Mouse (Mus musculus) CD8-positive naive resting alpha-beta T cell, adult 57 days (primary cell): ENCODE results near the gene Gm5538. TPM values are rescaled to one million over a fixed set of nuclear protein-coding genes. Genes with fewer than 3 reads are reported as not detected.

Source experiments
- total RNA-seq: library from RNA; stranded (reverse); gene quantifications from one replicate; pipeline ENCODE4 v1.2.4, GENCODE M21; 2023

Gm5538 gene
- total RNA-seq = 1.3 TPM

DNA sequence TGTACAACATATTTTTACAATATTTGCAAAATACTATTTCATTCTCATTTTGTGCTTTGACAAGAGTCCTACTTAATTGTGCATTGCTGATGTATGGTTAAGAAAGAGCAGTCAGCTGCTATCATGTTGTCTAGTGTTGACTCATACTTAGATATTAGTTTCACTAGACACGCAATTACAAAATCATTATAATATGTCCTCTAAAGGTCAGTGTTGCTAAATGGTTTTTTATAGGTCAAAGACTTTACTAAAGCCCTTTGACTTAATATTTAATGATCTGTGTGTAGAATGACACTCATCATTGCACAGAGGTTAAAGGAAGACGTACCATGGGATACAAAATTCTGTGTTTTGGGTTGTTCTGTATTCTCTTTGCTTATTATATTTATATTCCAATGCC is at the start of gene Gm5538:
Gm5538 (plus strand) TSS at position 301 of the 400 bp plus-strand sequence.

Other genes with a start within 250 kb of the Gm5538 start
- not detected for gene Gm8298, start 131.3 kb downstream of the Gm5538 start, total RNA-seq
- not detected for gene C130079G13Rik, start 195.4 kb downstream of the Gm5538 start, total RNA-seq